Mouse (Mus musculus) heart, postnatal 36 days (tissue): ENCODE measurements around the gene Rps11. TPM values are rescaled to one million over a fixed set of nuclear protein-coding genes. Genes with fewer than 3 reads are reported as not detected.
"Not testable (repeated sequence)": the region's sequence is repeated elsewhere in the genome, so short reads cannot be mapped to it uniquely, and the experiment has no call there.

Experiments used
- DNase-seq, 2 experiments: peaks; one replicate each; pipeline ENCODE4 v3.0.0; 2021 to 2022
- intact Hi-C: fragments of 180-260 bp; cut with DNase I; formaldehyde crosslinking; loops from one replicate; pipeline ENCODE4 v1.15.1; 2025
- total RNA-seq, 2 experiments: library from RNA; stranded (reverse); gene quantifications; 2 replicates each; pipeline ENCODE4 v1.2.3; 2021

Rps11 gene
- total RNA-seq, 2 experiments from 2014 or later = 567 to 587 TPM

DNA sequence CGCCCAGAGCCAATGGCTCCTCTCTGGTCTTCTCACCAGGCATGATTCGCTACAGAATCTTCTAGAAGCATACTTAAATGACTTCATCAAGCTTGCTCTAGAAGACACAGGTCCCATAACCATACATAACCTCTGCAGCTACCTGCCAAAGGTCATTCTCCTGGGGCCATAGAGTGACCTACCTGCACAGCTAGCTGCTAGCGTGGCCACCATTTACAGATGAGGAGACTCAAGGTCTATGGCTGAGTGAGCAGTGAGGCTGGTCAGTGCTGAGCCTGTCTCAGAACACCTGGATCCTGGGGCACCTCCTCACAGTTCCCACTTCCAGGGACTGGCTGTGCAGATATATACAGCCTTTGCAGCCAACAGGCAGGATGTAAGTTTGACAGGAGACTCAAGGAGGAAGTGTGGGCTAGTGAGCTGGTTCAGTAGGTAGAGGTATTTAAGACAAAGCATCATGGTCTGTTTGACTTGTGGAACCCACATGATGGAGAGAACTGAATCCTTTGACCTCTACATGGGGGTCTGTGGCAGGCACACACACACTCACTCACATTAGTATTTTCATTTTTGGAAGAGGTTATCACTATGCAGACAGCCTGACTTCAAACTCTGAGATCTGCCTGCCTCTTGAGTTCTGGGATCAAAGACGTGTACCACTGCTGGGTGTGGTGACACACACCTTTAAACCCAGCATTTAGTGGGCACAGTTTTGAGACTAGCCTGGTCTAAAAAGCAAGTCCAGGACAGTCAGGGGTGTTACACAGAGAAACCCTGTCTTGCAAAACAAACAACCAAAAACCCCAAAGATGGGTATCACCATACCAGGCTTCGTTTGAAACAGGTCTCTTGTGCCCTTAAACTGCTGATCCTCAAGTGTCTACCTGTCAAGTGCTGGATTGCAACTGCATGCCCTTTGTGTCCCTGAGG, 4.2 kb downstream of the Rps11 start:
- no peak for DNase-seq
- intact Hi-C loops = loop anchor here (2.0 to 5.0 kb wide), 4 partner anchors 17 to 138 kb away; partner anchors contain the start of genes Fcgrt, Rras and Scaf1

DNA sequence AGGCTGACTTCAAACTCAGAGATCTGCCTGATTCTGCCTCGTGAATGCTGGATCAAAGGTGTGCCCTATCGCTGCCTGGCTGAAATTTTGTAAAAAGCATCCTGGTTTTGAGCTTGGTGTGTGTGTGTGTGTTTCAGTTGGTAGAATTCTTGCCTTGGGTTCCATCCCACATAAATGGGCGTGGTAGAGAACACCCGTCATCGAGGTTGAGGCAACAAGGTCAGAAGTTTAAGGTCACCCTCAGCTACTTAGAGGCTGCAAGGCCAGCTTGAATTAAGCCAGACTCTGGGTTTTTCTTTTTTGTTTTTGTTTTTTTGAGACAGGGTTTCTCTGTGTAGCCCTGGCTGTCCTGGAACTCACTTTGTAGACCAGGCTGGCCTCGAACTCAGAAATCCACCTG, 5.9 kb downstream of the Rps11 start:
- DNase-seq = no peak
- intact Hi-C loops = no loop called here

GRCm38 (mm10) chr7:45117566-45117965, 6.7 kb downstream of the Rps11 start:
- no peak for DNase-seq
- intact Hi-C loops = no loop called here

- intact Hi-C loops = no loop called here
- no peak for DNase-seq
Measured at GRCm38 (mm10) chr7:45113476-45113875, 10.8 kb downstream of the Rps11 start.

- no peak for DNase-seq
- intact Hi-C loops = no loop called here
Measured at GRCm38 (mm10) chr7:45112529-45112928, 11.7 kb downstream of the Rps11 start.

DNA sequence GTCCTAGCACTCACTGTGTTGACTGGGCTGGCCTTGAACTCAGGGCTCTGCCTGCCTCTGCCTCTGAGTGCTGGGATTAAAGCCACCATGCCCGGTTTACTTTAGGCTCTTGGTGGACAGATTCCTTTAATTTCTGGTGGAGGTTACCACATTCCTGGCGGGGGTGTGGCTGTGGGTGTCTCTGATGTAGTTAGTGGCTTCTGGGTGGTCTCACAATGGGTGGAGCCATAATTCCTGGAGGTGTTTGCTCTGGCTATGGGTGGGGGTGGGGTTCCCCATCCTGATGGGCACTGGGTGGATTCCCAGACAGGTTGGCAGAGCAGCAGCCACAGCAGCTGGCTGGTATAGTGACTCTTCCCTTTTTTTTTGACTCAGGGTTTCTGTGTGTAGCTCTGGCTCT, 12.3 kb downstream of the Rps11 start:
- DNase-seq = no peak
- intact Hi-C loops = no loop called here

DNA sequence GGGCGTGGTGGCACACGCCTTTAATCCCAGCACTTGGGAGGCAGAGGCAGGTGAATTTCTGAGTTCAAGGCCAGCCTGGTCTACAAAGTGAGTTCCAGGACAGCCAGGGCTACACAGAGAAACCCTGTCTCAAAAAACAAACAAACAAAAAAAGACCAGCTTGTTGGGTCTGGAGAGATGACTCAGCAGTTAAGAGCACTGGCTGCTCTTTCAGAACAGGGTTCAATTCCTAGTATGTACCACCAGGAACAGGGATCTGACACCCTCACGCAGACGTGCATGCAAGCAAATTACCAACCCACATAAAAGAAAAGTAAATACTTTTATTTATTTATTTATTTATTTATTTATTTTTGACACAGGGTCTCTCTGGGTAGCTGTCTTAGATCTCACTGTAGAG, 14.2 kb downstream of the Rps11 start:
- intact Hi-C loops, DNase-seq: not testable (repeated sequence)

- DNase-seq = no peak
- intact Hi-C loops = no loop called here
Measured at GRCm38 (mm10) chr7:45107052-45107645, 17.1 kb downstream of the Rps11 start.

- intact Hi-C loops = no loop called here
- DNase-seq = no peak
Measured at GRCm38 (mm10) chr7:45106441-45106840, 17.8 kb downstream of the Rps11 start.

GRCm38 (mm10) chr7:45105491-45105890, 18.7 kb downstream of the Rps11 start:
- intact Hi-C loops = no loop called here
- DNase-seq = no peak

DNA sequence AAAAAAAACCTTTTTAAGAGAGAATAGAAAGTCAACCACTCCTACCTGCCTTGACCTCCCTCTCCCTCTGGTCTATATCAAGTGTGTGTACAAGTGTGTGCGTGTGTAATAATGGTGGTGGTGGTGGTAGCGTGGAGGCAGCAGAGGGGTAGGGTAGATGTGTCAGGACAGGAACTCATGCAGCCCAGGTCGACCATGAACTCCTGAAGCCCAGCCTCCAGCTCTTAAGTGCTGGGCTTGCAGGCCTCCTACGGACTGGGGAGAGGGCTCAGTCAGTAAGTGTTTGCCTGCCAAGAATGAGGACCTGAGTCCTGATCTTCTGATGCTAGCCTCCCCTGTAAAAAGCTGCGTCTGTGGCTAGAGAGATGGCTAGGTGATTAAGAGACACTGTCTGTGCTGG, 19.3 kb downstream of the Rps11 start:
- intact Hi-C loops = no loop called here
- DNase-seq = no peak

DNA sequence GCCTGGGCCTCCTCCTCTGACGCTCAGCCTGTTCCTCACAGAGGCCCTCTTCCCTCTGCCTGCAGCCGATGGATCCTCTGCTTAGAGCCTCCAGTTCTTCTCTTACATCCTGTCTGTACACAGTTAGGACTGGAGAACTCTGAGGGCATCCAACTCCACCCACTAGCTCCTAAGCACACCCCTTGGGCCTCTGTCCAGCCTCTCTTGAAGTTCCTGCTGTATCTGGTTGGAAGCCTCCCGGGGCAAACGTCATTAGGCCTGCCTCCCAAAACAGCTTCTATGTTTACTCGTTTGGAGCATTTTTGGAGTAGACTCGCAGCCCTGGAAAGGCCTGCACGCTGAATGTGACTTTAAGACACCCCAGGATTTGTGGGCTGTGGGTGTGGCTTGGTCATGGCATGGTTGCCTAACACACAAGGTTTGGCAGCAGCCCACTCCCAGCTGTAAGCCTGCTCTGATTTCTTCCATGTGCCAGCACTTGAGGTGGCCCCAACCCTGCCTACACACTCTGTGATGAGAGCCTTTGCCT, 20.5 kb downstream of the Rps11 start, which contains the start of gene Fcgrt:
Gene Fcgrt (minus strand): TSS at position 200 of the 529 bp plus-strand sequence.
- intact Hi-C loops = loop anchor here (1.0 to 2.0 kb wide), 3 partner anchors 11 to 23 kb away; partner anchors contain the start of gene Rcn3
- DNase-seq = peak; percentile 92

GRCm38 (mm10) chr7:45102940-45103585, 21.2 kb downstream of the Rps11 start:
- no peak for DNase-seq
- intact Hi-C loops = loop anchor here (1.0 to 2.0 kb wide), 3 partner anchors 11 to 22 kb away; partner anchors contain the start of gene Rcn3

DNA sequence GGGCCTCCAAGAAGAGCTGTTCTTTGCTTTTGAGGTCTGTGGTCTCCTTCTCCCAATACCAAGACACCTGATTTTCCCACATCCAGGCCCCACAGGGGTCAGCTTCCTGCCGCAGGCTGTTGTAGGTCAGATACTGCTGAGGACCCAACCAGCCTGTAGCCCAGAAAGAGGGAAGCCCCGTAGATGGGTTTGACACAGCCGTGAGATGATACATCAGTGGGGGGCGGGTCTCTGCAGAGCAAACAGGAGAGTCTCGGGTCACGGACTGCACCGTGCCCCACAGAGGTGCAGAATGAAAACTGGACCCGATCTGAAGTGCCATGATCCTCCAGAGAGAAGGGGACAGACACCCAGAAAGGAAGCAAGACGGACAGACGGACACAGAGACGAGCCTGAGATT, 21.8 kb downstream of the Rps11 start:
- intact Hi-C loops = loop anchor here (2.0 kb wide), 2 partner anchors 18 to 22 kb away; no protein-coding TSS in a partner anchor

DNA sequence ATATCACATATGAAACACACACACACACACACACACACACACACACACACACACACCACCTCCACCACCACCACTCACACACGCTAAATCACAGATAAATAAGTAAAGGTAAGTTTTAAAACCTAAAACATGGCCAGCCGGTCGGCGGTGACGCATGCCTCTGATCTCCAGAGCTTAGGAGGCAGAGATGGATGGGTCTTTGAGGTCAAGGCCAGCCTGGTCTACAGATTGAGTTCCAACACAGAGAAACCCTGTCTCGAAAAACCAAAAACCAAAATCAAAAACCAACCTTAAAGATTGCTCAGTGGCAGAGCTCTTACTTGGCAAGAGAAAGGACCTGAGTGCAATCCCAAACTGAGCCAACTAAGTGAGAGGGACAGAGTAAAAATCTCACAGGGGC, 24.2 kb downstream of the Rps11 start:
- intact Hi-C loops = no loop called here

More for the DNA sequence above, 21.8 kb downstream of the Rps11 start:
- no peak for DNase-seq

GRCm38 (mm10) chr7:45098541-45099240, 25.5 kb downstream of the Rps11 start:
- no peak for DNase-seq
- intact Hi-C loops = no loop called here

More for the DNA sequence above, 24.2 kb downstream of the Rps11 start:
- no peak for DNase-seq

DNA sequence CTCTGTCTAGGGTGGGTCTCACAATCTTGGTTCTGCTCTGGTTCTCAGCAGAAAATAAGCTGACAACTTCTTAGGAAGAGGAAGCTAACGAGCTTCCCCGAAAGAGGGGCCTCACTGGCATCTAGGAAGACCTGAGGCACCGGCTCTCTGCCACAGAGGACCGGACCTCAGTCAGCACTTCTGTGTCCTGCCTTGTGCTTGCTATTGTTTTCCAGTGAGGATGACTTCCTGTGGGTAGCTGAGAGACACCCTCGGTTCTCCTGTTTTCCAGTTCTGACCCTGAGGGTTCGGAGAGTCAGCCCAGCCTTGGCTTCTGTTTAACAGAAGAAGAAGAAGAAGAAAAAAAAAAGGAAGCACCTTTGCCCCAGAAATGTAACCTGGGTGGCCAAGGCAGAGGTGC, 26.8 kb downstream of the Rps11 start:
- intact Hi-C loops = no loop called here
- DNase-seq = no peak

DNA sequence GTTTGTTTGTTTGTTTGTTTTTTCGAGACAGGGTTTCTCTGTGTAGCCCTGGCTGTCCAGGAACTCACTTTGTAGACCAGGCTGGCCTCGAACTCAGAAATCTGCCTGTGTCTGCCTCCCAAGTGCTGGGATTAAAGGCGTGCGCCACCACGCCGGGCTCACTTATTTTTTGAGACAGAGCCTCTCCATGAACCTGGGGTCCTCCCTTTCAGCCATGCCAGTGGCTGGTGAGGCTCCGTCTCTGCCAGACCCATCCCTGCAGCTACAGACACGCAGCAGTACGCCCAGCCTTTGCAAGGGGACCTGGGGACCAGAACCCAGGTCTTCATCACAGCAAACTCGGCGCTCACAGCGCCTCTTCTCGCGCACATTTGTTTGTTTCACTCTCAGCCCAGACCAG, 28.3 kb downstream of the Rps11 start:
- intact Hi-C loops, DNase-seq: not testable (repeated sequence)

DNA sequence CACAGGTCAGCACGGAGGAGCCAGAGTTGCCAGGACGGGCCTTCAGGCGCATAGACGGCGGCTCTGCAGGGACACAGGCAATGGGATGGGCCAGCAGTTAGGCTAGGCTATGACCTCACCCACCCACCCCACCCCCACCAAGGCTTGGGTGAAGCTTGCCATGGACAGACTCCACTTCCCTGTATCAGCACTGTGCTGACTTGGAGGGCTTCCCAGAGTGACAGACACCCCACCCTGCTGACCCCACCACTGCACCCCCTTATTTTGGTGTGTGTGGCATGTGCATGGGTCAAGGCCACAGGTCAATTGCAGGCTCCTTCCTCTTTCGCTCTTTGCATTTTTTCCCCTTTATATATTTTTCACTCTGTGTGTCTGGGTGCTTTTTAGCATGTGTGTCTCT, 28.9 kb downstream of the Rps11 start:
- DNase-seq = peak in 1 of 2 experiments; percentile 17
- intact Hi-C loops = no loop called here

- no peak for DNase-seq
- intact Hi-C loops = no loop called here
Measured at GRCm38 (mm10) chr7:45094121-45094520, 30.1 kb downstream of the Rps11 start.
